Mouse (Mus musculus) limb, embryonic 12.5 days (tissue): ENCODE data around the gene Iqschfp. TPM values are rescaled to one million over a fixed set of nuclear protein-coding genes. Genes with fewer than 3 reads are reported as not detected.

Source experiments
- ATAC-seq: fragments of 200-750 bp; cut with Nextera tagmentation; 2 replicates; pipeline ENCODE4 v1.8.0; 2017; ENCODE audit warnings: low read depth, moderate TSS enrichment; ENCODE audit not compliant: insufficient number of reproducible peaks, insufficient read depth, low FRiP score, low TSS enrichment
- H3K27ac ChIP-seq: fragments of 300-500 bp; sonication (generic); 2 replicates; pipeline ENCODE4 v1.5.1; 2016; ENCODE audit warnings: mild to moderate bottlenecking, moderate library complexity
- H3K27me3 ChIP-seq: fragments of 300-500 bp; sonication (generic); 2 replicates; pipeline ENCODE4 v1.6.1; 2016; ENCODE audit warnings: mild to moderate bottlenecking, moderate library complexity
- H3K36me3 ChIP-seq: fragments of 300-500 bp; sonication (generic); 2 replicates; pipeline ENCODE4 v1.6.1; 2016; ENCODE audit warnings: mild to moderate bottlenecking, moderate library complexity
- H3K4me1 ChIP-seq: fragments of 300-500 bp; sonication (generic); replicated peaks from 2 replicates; pipeline ENCODE4 v1.6.1; 2016
- H3K4me2 ChIP-seq: fragments of 300-500 bp; sonication (generic); 2 replicates; pipeline ENCODE4 v1.6.1; 2016; ENCODE audit warnings: mild to moderate bottlenecking, moderate library complexity
- H3K4me3 ChIP-seq: fragments of 300-500 bp; sonication (generic); replicated peaks from 2 replicates; pipeline ENCODE4 v1.5.1; 2016; ENCODE audit warnings: mild to moderate bottlenecking
- H3K9ac ChIP-seq: fragments of 300-500 bp; sonication (generic); replicated peaks from 2 replicates; pipeline ENCODE4 v1.6.1; 2016; ENCODE audit warnings: mild to moderate bottlenecking, moderate library complexity
- H3K9me3 ChIP-seq: fragments of 300-500 bp; sonication (generic); 2 replicates; pipeline ENCODE4 v1.6.1; 2016; ENCODE audit warnings: mild to moderate bottlenecking, moderate library complexity
- WGBS: fragments of 180-500 bp; shearing (Covaris S2); methylation state at CpG from one replicate; pipeline ENCODE4 v1.1.7; 2016; 5-methylcytosine and 5-hydroxymethylcytosine counted together
- polyA plus RNA-seq: library from polyadenylated mRNA; unstranded; fragments of >200 nt; fragmentation: Nextera tagmentation; extraction: Ambion mirVana; gene quantifications from 2 replicates; pipeline ENCODE4 v1.2.1, GENCODE M21; 2016

Iqschfp gene
- polyA plus RNA-seq, 1 experiment from 2014 or later: 0.87 TPM

- WGBS: 75% methylated on average over 2 of the region's 2 CpGs
- H3K27me3 ChIP-seq: no peaks in the 10 kb centered on the region
- no peaks in the 10 kb centered on the region for H3K9me3 ChIP-seq
- ATAC-seq: no peak
- no peak overlapping the region for H3K4me2 ChIP-seq
- H3K36me3 ChIP-seq: no peaks in the 10 kb centered on the region
- H3K4me3 ChIP-seq: no peak overlapping the region
- no peak overlapping the region for H3K27ac ChIP-seq
- H3K4me1 ChIP-seq: no peaks in the 10 kb centered on the region
- no peak overlapping the region for H3K9ac ChIP-seq
These were observed 16.6 kb downstream of the Iqschfp start for GRCm38 (mm10) chr3:67908586-67908985.

- no peak overlapping the region for H3K9ac ChIP-seq
- no peaks in the 10 kb centered on the region for H3K36me3 ChIP-seq
- H3K9me3 ChIP-seq: no peaks in the 10 kb centered on the region
- H3K27me3 ChIP-seq: no peaks in the 10 kb centered on the region
- ATAC-seq: no peak
- no peak overlapping the region for H3K4me3 ChIP-seq
- 87% methylated on average over 3 of the region's 3 CpGs for WGBS
- H3K4me1 ChIP-seq: no peaks in the 10 kb centered on the region
- H3K27ac ChIP-seq: no peak overlapping the region
- no peak overlapping the region for H3K4me2 ChIP-seq
These were observed 26.1 kb downstream of the Iqschfp start for GRCm38 (mm10) chr3:67918098-67918497.

DNA sequence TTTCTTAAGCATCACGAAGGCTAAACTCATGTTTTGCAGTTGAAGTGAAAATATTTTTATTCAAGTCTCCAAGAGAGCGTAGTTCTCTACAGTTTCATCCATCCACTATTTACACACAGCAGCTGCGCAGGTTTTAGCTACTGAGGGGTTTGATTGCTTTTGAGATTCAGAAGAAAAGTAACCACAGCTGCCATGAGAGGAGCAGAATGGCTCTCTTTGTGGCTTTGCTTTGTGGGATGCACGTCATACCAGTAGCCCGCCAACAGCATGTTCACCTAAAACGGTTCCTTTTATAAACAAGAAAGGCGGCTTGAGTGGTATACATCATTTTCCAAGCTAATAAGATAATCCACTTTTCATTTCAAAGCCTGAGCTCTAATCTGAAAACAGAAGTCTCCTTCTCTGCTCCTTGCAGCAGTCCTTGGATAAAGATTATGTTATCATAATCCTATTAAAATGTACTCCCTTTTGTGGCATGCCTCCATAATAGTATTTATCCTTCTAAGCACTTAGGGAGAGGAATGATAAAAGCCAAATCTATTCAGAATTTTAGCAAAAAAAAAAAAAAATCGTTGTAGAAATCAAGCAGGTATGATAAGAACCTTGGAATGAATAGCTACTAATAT is 26.7 kb downstream of the Iqschfp start:
- 80% methylated on average over 8 of the region's 8 CpGs for WGBS
- Histone ChIP-seq H3K4me3 (no peak overlapping the region), H3K27ac (no peak overlapping the region), H3K4me1 (no peaks in the 10 kb centered on the region), H3K9me3 (no peaks in the 10 kb centered on the region), H3K4me2 (no peak overlapping the region), H3K9ac (no peak overlapping the region), H3K27me3 (no peaks in the 10 kb centered on the region), H3K36me3 (no peaks in the 10 kb centered on the region)
- ATAC-seq: no peak

- Histone ChIP-seq H3K4me1 (no peaks in the 10 kb centered on the region), H3K9me3 (no peaks in the 10 kb centered on the region), H3K27me3 (no peaks in the 10 kb centered on the region), H3K4me3 (no peak overlapping the region), H3K36me3 (no peaks in the 10 kb centered on the region), H3K4me2 (no peak overlapping the region), H3K27ac (no peak overlapping the region), H3K9ac (no peak overlapping the region)
- 82% methylated on average over 4 of the region's 4 CpGs for WGBS
- ATAC-seq: no peak
These were observed 31.1 kb downstream of the Iqschfp start for GRCm38 (mm10) chr3:67923095-67923494.

DNA sequence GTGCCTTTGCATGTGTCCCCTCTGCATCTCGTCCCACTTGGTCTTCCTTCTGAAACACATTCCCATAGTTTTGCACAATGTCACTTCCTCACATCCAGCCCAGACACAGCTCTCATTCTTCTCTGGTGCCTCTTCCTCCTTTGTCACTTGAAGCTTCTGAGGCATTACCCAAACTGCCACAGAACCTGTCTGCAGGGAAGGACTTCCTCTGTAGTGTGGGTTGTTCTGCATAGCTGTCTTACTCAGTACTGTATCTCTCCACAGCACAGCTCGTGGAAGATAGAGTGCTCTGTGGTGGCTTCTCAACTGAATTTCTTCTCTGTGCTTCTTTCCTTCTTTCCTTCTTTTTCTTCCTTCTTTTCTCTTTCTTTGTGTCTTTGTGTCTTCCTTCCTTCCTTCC is 33.4 kb downstream of the Iqschfp start:
- Histone ChIP-seq H3K27ac (no peak overlapping the region), H3K4me3 (no peak overlapping the region), H3K4me1 (no peaks in the 10 kb centered on the region), H3K27me3 (no peaks in the 10 kb centered on the region), H3K36me3 (no peaks in the 10 kb centered on the region), H3K9ac (no peak overlapping the region), H3K9me3 (no peaks in the 10 kb centered on the region), H3K4me2 (no peak overlapping the region)
- 75% methylated on average over 2 of the region's 2 CpGs for WGBS
- no peak for ATAC-seq

- no peaks in the 10 kb centered on the region for H3K36me3 ChIP-seq
- no peak for ATAC-seq
- 77% methylated on average over 10 of the region's 10 CpGs for WGBS
- no peak overlapping the region for H3K4me2 ChIP-seq
- H3K9me3 ChIP-seq: no peaks in the 10 kb centered on the region
- no peak overlapping the region for H3K4me3 ChIP-seq
- H3K27me3 ChIP-seq: no peaks in the 10 kb centered on the region
- H3K4me1 ChIP-seq: no peaks in the 10 kb centered on the region
- H3K27ac ChIP-seq: no peak overlapping the region
- no peak overlapping the region for H3K9ac ChIP-seq
These were observed 38.5 kb downstream of the Iqschfp start for GRCm38 (mm10) chr3:67930424-67931133.

DNA sequence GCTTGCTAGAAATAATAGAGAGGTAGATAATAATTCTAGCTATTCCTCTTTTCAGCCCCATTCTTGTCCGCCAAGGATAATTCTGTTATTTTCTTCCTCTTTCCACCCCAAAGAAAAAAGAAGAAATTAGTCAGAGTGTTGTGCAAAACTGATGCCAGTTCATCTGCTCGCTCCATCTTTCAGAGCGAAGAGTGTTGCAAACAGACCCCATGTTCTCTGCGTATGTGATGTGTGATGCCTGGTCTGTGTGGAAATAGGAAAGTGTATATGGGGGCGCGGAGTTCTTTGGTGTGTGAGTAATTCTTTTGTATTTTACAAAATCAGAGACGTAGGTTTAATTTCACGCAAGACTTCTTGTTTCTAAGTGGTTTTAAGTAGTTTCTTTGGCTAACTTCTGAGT is 39.1 kb downstream of the Iqschfp start:
- no peak overlapping the region for H3K4me2 ChIP-seq
- H3K4me1 ChIP-seq: no peaks in the 10 kb centered on the region
- H3K27ac ChIP-seq: no peak overlapping the region
- no peak overlapping the region for H3K4me3 ChIP-seq
- WGBS: 94% methylated on average over 8 of the region's 8 CpGs
- H3K9ac ChIP-seq: no peak overlapping the region
- no peak for ATAC-seq
- no peaks in the 10 kb centered on the region for H3K36me3 ChIP-seq
- H3K27me3 ChIP-seq: no peaks in the 10 kb centered on the region
- no peaks in the 10 kb centered on the region for H3K9me3 ChIP-seq

DNA sequence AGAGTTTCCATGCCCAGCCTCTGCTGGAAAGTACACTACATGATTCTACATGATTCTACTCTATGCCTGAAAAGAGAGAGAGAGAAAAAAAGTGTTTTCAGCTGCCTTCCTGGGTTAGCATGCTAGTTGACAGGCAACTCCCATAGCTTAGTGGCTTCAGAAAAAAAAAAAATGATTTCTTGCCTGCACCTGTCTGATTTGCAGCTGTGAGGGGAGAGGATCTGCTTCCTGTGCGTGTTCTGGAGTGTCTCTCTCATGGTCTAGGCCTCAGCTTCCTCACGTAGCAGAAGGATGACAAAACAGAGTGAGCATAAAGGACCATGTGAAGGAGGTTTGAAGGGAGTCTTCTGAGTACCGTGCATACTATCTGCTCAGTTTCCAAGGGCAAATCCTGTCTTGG is 39.9 kb downstream of the Iqschfp start:
- H3K9me3 ChIP-seq: no peaks in the 10 kb centered on the region
- 78% methylated on average over 3 of the region's 3 CpGs for WGBS

DNA sequence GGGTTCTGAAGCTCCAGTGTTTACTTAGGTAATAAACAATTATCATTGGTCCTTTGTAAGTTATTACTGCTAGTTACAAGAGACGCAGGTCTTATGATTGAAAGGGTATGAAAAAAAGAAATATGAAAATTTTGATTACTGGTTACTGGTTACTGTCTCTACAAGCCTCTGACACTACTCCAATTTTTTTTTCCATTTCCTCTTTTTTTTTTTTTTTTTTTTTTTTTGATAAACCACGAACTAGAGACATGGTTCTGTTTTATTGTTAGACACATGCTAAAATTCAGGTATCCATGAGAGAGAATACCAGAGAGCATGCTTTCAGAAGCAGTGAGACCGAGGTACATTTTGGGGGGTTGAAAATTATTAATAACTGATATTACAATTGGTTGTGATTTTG is 43.8 kb downstream of the Iqschfp start:
- no peaks in the 10 kb centered on the region for H3K4me1 ChIP-seq
- no peak for ATAC-seq
- no peaks in the 10 kb centered on the region for H3K9me3 ChIP-seq
- 76% methylated on average over 3 of the region's 3 CpGs for WGBS
- no peak overlapping the region for H3K4me2 ChIP-seq
- H3K9ac ChIP-seq: no peak overlapping the region
- H3K27ac ChIP-seq: no peak overlapping the region
- no peaks in the 10 kb centered on the region for H3K27me3 ChIP-seq
- H3K36me3 ChIP-seq: no peaks in the 10 kb centered on the region
- H3K4me3 ChIP-seq: no peak overlapping the region

More for the DNA sequence above, 39.9 kb downstream of the Iqschfp start:
- Histone ChIP-seq H3K4me2 (no peak overlapping the region), H3K4me3 (no peak overlapping the region), H3K9ac (no peak overlapping the region), H3K36me3 (no peaks in the 10 kb centered on the region), H3K27me3 (no peaks in the 10 kb centered on the region), H3K27ac (no peak overlapping the region), H3K4me1 (no peaks in the 10 kb centered on the region)
- no peak for ATAC-seq

- no peaks in the 10 kb centered on the region for H3K9me3 ChIP-seq
- no peak for ATAC-seq
These were observed 55.0 kb downstream of the Iqschfp start for GRCm38 (mm10) chr3:67947000-67947399.

GRCm38 (mm10) chr3:67952517-67952940 is 60.5 kb downstream of the Iqschfp start:
- Histone ChIP-seq H3K9me3 (no peaks in the 10 kb centered on the region), H3K4me3 (no peak overlapping the region), H3K4me2 (no peak overlapping the region), H3K36me3 (no peaks in the 10 kb centered on the region), H3K9ac (no peak overlapping the region), H3K4me1 (peaks cover 5% of the 10 kb centered on the region; the same call in 1 of the 2 replicates), H3K27ac (no peak overlapping the region), H3K27me3 (no peaks in the 10 kb centered on the region)
- 61% methylated on average over 5 of the region's 5 CpGs for WGBS
- no peak for ATAC-seq

More at GRCm38 (mm10) chr3:67947000-67947399, 55.0 kb downstream of the Iqschfp start:
- no peak overlapping the region for H3K4me3 ChIP-seq
- H3K9ac ChIP-seq: no peak overlapping the region
- H3K27ac ChIP-seq: no peak overlapping the region
- 78% methylated on average over 2 of the region's 2 CpGs for WGBS
- H3K36me3 ChIP-seq: no peaks in the 10 kb centered on the region
- no peaks in the 10 kb centered on the region for H3K4me1 ChIP-seq
- no peak overlapping the region for H3K4me2 ChIP-seq
- no peaks in the 10 kb centered on the region for H3K27me3 ChIP-seq
